Comparison of ENCODE assay signal across 8 mouse cellular contexts in genomic region chr11:60139734-60140371, GRCm38 (mm10). TPM values are rescaled to one million over a fixed set of nuclear protein-coding genes. Genes with fewer than 3 reads are reported as not detected.
DNase-seq lines count a peak whose midpoint lies in the region; ATAC-seq lines count a peak whose summit lies in the region.

No protein-coding gene starts in this region.

- peak overlapping the region; percentile 65 for H3K4me3 ChIP-seq in embryonic facial prominence, embryonic 11.5 days (ENCODE audit: low read depth, low read length)
- H3K4me3 ChIP-seq in heart, embryonic 13.5 days: peak overlapping the region; percentile 68
- H3K4me3 ChIP-seq in neural tube, embryonic 14.5 days (ENCODE audit: low read depth, low read length): peak overlapping the region; percentile 64

- under 1% methylated on average over 61 of the region's 66 CpGs for WGBS in embryonic facial prominence, embryonic 11.5 days
- WGBS in heart, embryonic 13.5 days: under 1% methylated on average over 62 of the region's 66 CpGs
- WGBS in neural tube, embryonic 14.5 days: under 1% methylated on average over 64 of the region's 66 CpGs

- H3K4me1 ChIP-seq in embryonic facial prominence, embryonic 11.5 days (ENCODE audit: control insufficient read depth, insufficient read depth, low read length): peaks cover 9% of the 10 kb centered on the region
- peaks cover 85% of the 10 kb centered on the region for H3K4me1 ChIP-seq in heart, embryonic 13.5 days
- peaks cover 47% of the 10 kb centered on the region for H3K4me1 ChIP-seq in neural tube, embryonic 14.5 days (ENCODE audit: control insufficient read depth, insufficient read depth, low read length)

- peak overlapping the region; percentile 83 for H3K27ac ChIP-seq in embryonic facial prominence, embryonic 11.5 days (replicated peaks; ENCODE audit: low read depth, low read length)
- H3K27ac ChIP-seq in heart, embryonic 13.5 days (replicated peaks): peak overlapping the region; percentile 89
- H3K27ac ChIP-seq in neural tube, embryonic 14.5 days (ENCODE audit: low read depth, low read length): peak overlapping the region; percentile 95

- H3K4me2 ChIP-seq in embryonic facial prominence, embryonic 11.5 days (ENCODE audit: low read depth, low read length): peak overlapping the region; percentile 77
- peak overlapping the region; percentile 87 for H3K4me2 ChIP-seq in heart, embryonic 13.5 days
- peak overlapping the region; percentile 90 for H3K4me2 ChIP-seq in neural tube, embryonic 14.5 days (ENCODE audit: low read depth, low read length)

- H3K27me3 ChIP-seq in embryonic facial prominence, embryonic 11.5 days (ENCODE audit: control insufficient read depth, insufficient read depth, low read length): no peaks in the 10 kb centered on the region
- no peaks in the 10 kb centered on the region for H3K27me3 ChIP-seq in heart, embryonic 13.5 days (replicated peaks)
- H3K27me3 ChIP-seq in neural tube, embryonic 14.5 days (ENCODE audit: control insufficient read depth, insufficient read depth, low read length): no peaks in the 10 kb centered on the region

- H3K36me3 ChIP-seq in embryonic facial prominence, embryonic 11.5 days (replicated peaks; ENCODE audit: control insufficient read depth, insufficient read depth, low read depth, low read length): no peaks in the 10 kb centered on the region
- H3K36me3 ChIP-seq in heart, embryonic 13.5 days: peaks cover 23% of the 10 kb centered on the region
- peaks cover 5% of the 10 kb centered on the region; the same call in 1 of the 2 replicates for H3K36me3 ChIP-seq in neural tube, embryonic 14.5 days (ENCODE audit: control insufficient read depth, insufficient read depth, low read length)

- peak; percentile 16 to 18 for DNase-seq in B cell, adult 2 months
- DNase-seq in adrenal gland, postnatal 10 days: peak; percentile 70
- DNase-seq in embryonic facial prominence, embryonic 11.5 days (ENCODE audit: low spot score): peak; percentile 90
- peak; percentile 79 to 87 for DNase-seq in kidney, postnatal 4 days
- peak; percentile 59 to 67 for DNase-seq in lung, adult 18-20 months
- DNase-seq in thymus, postnatal 4 days: peak; percentile 73

- peak overlapping the region; percentile 79 for H3K9ac ChIP-seq in embryonic facial prominence, embryonic 11.5 days (replicated peaks; ENCODE audit: low read length)
- H3K9ac ChIP-seq in heart, embryonic 13.5 days: peak overlapping the region; percentile 87
- H3K9ac ChIP-seq in neural tube, embryonic 14.5 days (replicated peaks; ENCODE audit: low read depth, low read length): peak overlapping the region; percentile 82

- no peaks in the 10 kb centered on the region for H3K9me3 ChIP-seq in embryonic facial prominence, embryonic 11.5 days (replicated peaks; ENCODE audit: control insufficient read depth, low read length)
- no peaks in the 10 kb centered on the region for H3K9me3 ChIP-seq in heart, embryonic 13.5 days
- H3K9me3 ChIP-seq in neural tube, embryonic 14.5 days (ENCODE audit: control insufficient read depth, low read length): no peaks in the 10 kb centered on the region

- peak; percentile 81 for ATAC-seq in embryonic facial prominence, embryonic 11.5 days (replicated peaks; ENCODE audit: insufficient number of reproducible peaks, low FRiP score, low TSS enrichment, low read depth)
- peak; percentile 30; the same call in 1 of the 2 replicates for ATAC-seq in heart, embryonic 13.5 days (ENCODE audit: extremely low read depth, insufficient number of reproducible peaks, low FRiP score, low TSS enrichment)
- peak; percentile 82 for ATAC-seq in neural tube, embryonic 14.5 days (ENCODE audit: low read depth)

RNA-seq across cellular contexts. Expression of gene Rai1, which starts 35.0 kb away (rescaled TPM):
- total RNA-seq in adrenal gland, postnatal 10 days (2021): 10 to 100 TPM; 34.8 to 53.0 TPM
- 21.0 and 24.8 TPM in 2 replicates for polyA plus RNA-seq in embryonic facial prominence, embryonic 11.5 days (2014; fragmentation: Nextera tagmentation; extraction: Ambion mirVana)
- polyA plus RNA-seq in heart, embryonic 13.5 days (2015; fragmentation: Nextera tagmentation; extraction: Ambion mirVana): 16.1 and 18.2 TPM in 2 replicates
- 34.1 and 35.7 TPM in 2 replicates for polyA plus RNA-seq in neural tube, embryonic 14.5 days (2014; fragmentation: Nextera tagmentation; extraction: Ambion mirVana)

Comparison
In these comparisons a context has a peak if more than half of its experiments do, and no peak if none do; other contexts are left out.
1. Peak in every context shown above with its lines: DNase-seq, ATAC-seq, H3K4me3 ChIP-seq and H3K27ac ChIP-seq.
2. DNase-seq: peak in every context shown above with its lines; median percentile 90 in embryonic facial prominence, embryonic 11.5 days; 83 in kidney, postnatal 4 days; 73 in thymus, postnatal 4 days; 70 in adrenal gland, postnatal 10 days; 63 in lung, adult 18-20 months; 17 in B cell, adult 2 months.
3. ATAC-seq: peak in every context shown above with its lines; median percentile 82 in neural tube, embryonic 14.5 days; 81 in embryonic facial prominence, embryonic 11.5 days; 30 in heart, embryonic 13.5 days.